11 mouse cellular contexts compared by ENCODE assay signal in the genomic region with DNA sequence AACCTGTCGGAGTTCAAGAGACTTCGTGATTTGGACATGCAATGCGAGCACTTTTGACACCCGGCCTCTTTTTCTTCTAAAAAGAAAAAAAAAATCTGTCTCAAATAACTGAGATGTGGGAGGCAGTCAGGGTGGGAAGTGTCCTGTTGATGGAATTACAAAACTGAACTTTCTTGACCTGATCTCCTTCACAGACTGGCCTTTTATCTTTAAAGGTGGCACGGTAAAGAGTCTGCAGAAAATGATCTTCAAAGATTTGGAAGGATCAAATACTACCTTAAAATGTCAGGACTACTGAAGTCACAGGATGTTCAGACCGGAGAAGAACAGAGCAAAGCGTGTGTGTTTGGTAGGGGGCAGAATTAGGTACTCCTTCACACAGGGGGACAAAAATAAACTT.
DNase-seq lines count a peak whose midpoint lies in the region; ATAC-seq lines count a peak whose summit lies in the region.
"Had no signal": no experiment of that assay in that cellular context is flagged by ENCODE, and none has a peak within 500 bp of the region (broad histone marks: within the 10 kb centered on the region; RNA-seq: fewer than 3 reads in every experiment).

No protein-coding gene starts in this region.

- 47% methylated on average over 7 of the region's 7 CpGs for WGBS in heart, embryonic 12.5 days
- 18% methylated on average over 7 of the region's 7 CpGs for WGBS in midbrain, embryonic 11.5 days
- WGBS in midbrain, embryonic 15.5 days, result 21% methylated on average over 7 of the region's 7 CpGs
- WGBS in embryonic facial prominence, embryonic 10.5 days, result 12% methylated on average over 7 of the region's 7 CpGs
- WGBS in limb, embryonic 15.5 days, result 15% methylated on average over 7 of the region's 7 CpGs

- DNase-seq in heart, adult 11 months, result peak; percentile 72
- peak; percentile 83 for DNase-seq in midbrain, embryonic 11.5 days (ENCODE audit: low spot score, missing footprints)
- peak; percentile 11 for DNase-seq in embryonic facial prominence, embryonic 10.5 days (ENCODE audit: low spot score)
- DNase-seq in urinary bladder, adult 18-20 months (ENCODE audit: low spot score in 2 of 2), result no peak
- DNase-seq in right cerebral cortex, adult 2 months (ENCODE audit: low spot score in 2 of 2), result no peak

- H3K4me3 ChIP-seq in heart, embryonic 12.5 days, result no peak overlapping the region
- H3K4me3 ChIP-seq in midbrain, embryonic 11.5 days (ENCODE audit: low read depth, low read length), result no peak overlapping the region
- no peak overlapping the region for H3K4me3 ChIP-seq in midbrain, embryonic 15.5 days
- H3K4me3 ChIP-seq in embryonic facial prominence, embryonic 10.5 days, result peak overlapping the region; percentile 11; the same call in 1 of the 2 replicates
- H3K4me3 ChIP-seq in limb, embryonic 15.5 days, result no peak overlapping the region; the same call in 1 of the 2 replicates
- H3K4me3 ChIP-seq: embryonic facial prominence, embryonic 13.5 days; forebrain, embryonic 15.5 days; myocyte had no signal

- no peak overlapping the region for H3K4me2 ChIP-seq in heart, embryonic 12.5 days
- H3K4me2 ChIP-seq in midbrain, embryonic 11.5 days, result no peak overlapping the region
- no peak overlapping the region for H3K4me2 ChIP-seq in midbrain, embryonic 15.5 days
- 0 out of 2 replicates have a peak overlapping the region, but pooled peaks have one; percentile 10 for H3K4me2 ChIP-seq in limb, embryonic 15.5 days
- H3K4me2 ChIP-seq: embryonic facial prominence, embryonic 13.5 days; forebrain, embryonic 15.5 days had no signal

- 0 out of 2 replicates have a peak, but pooled peaks cover 2% of the 10 kb centered on the region for H3K4me1 ChIP-seq in heart, embryonic 12.5 days (replicated peaks)
- H3K4me1 ChIP-seq in midbrain, embryonic 11.5 days (ENCODE audit: control insufficient read depth, insufficient read depth, low read length), result 0 out of 2 replicates have a peak, but pooled peaks cover 2% of the 10 kb centered on the region
- no peaks in the 10 kb centered on the region for H3K4me1 ChIP-seq in midbrain, embryonic 15.5 days
- peaks cover 41% of the 10 kb centered on the region for H3K4me1 ChIP-seq in embryonic facial prominence, embryonic 10.5 days
- H3K4me1 ChIP-seq in limb, embryonic 15.5 days, result 0 out of 2 replicates have a peak, but pooled peaks cover 9% of the 10 kb centered on the region
- H3K4me1 ChIP-seq: embryonic facial prominence, embryonic 13.5 days; forebrain, embryonic 15.5 days had no signal

- H3K27ac ChIP-seq in heart, embryonic 12.5 days (ENCODE audit: poor library complexity, severe bottlenecking), result no peak overlapping the region
- H3K27ac ChIP-seq in midbrain, embryonic 11.5 days (ENCODE audit: low read depth, low read length), result no peak overlapping the region
- H3K27ac ChIP-seq in midbrain, embryonic 15.5 days, result no peak overlapping the region
- no peak overlapping the region for H3K27ac ChIP-seq in embryonic facial prominence, embryonic 10.5 days (replicated peaks)
- H3K27ac ChIP-seq in limb, embryonic 15.5 days, result no peak overlapping the region
- H3K27ac ChIP-seq: embryonic facial prominence, embryonic 13.5 days; forebrain, embryonic 15.5 days had no signal

- no peaks in the 10 kb centered on the region for H3K9me3 ChIP-seq in heart, embryonic 12.5 days (replicated peaks)
- no peaks in the 10 kb centered on the region for H3K9me3 ChIP-seq in midbrain, embryonic 11.5 days (ENCODE audit: control insufficient read depth, low read length)
- no peaks in the 10 kb centered on the region for H3K9me3 ChIP-seq in midbrain, embryonic 15.5 days
- H3K9me3 ChIP-seq in embryonic facial prominence, embryonic 10.5 days, result no peaks in the 10 kb centered on the region
- no peaks in the 10 kb centered on the region for H3K9me3 ChIP-seq in limb, embryonic 15.5 days
- H3K9me3 ChIP-seq: embryonic facial prominence, embryonic 13.5 days; forebrain, embryonic 15.5 days had no signal

- H3K36me3 ChIP-seq in heart, embryonic 12.5 days, result no peaks in the 10 kb centered on the region
- H3K36me3 ChIP-seq in midbrain, embryonic 11.5 days (ENCODE audit: control insufficient read depth, insufficient read depth, low read length), result no peaks in the 10 kb centered on the region
- no peaks in the 10 kb centered on the region for H3K36me3 ChIP-seq in midbrain, embryonic 15.5 days (replicated peaks)
- no peaks in the 10 kb centered on the region for H3K36me3 ChIP-seq in embryonic facial prominence, embryonic 10.5 days (replicated peaks)
- no peaks in the 10 kb centered on the region for H3K36me3 ChIP-seq in limb, embryonic 15.5 days
- H3K36me3 ChIP-seq: embryonic facial prominence, embryonic 13.5 days; forebrain, embryonic 15.5 days had no signal

- H3K27me3 ChIP-seq in heart, embryonic 12.5 days (replicated peaks), result no peaks in the 10 kb centered on the region
- H3K27me3 ChIP-seq in midbrain, embryonic 11.5 days (ENCODE audit: control insufficient read depth, insufficient read depth, low read length), result no peaks in the 10 kb centered on the region
- no peaks in the 10 kb centered on the region for H3K27me3 ChIP-seq in midbrain, embryonic 15.5 days (replicated peaks)
- H3K27me3 ChIP-seq in embryonic facial prominence, embryonic 10.5 days (replicated peaks; ENCODE audit: low read depth, poor library complexity, severe bottlenecking), result no peaks in the 10 kb centered on the region
- H3K27me3 ChIP-seq in limb, embryonic 15.5 days, result no peaks in the 10 kb centered on the region
- H3K27me3 ChIP-seq: embryonic facial prominence, embryonic 13.5 days; forebrain, embryonic 15.5 days had no signal

- no peak overlapping the region for H3K9ac ChIP-seq in heart, embryonic 12.5 days
- H3K9ac ChIP-seq in midbrain, embryonic 11.5 days (ENCODE audit: low read length), result no peak overlapping the region
- H3K9ac ChIP-seq in midbrain, embryonic 15.5 days, result no peak overlapping the region
- no peak overlapping the region for H3K9ac ChIP-seq in limb, embryonic 15.5 days
- H3K9ac ChIP-seq: embryonic facial prominence, embryonic 13.5 days; forebrain, embryonic 15.5 days had no signal

- ATAC-seq in heart, embryonic 12.5 days (ENCODE audit: insufficient number of reproducible peaks, low FRiP score), result no peak
- ATAC-seq in midbrain, embryonic 11.5 days (ENCODE audit: low FRiP score), result no peak
- no peak for ATAC-seq in midbrain, embryonic 15.5 days (replicated peaks)
- ATAC-seq in limb, embryonic 15.5 days (ENCODE audit: insufficient number of reproducible peaks, low FRiP score, low TSS enrichment, low read depth), result no peak
- ATAC-seq: forebrain, embryonic 15.5 days had no signal

Comparison
In these comparisons a context has a peak if more than half of its experiments do, and no peak if none do; other contexts are left out.
1. DNase-seq: peak in heart, adult 11 months (single experiment), midbrain, embryonic 11.5 days (single experiment) and embryonic facial prominence, embryonic 10.5 days (single experiment); none in urinary bladder, adult 18-20 months (0 of 2) and right cerebral cortex, adult 2 months (0 of 2).